Mouse (Mus musculus): Measurements from ENCODE around the gene Ddx4. TPM values are rescaled to one million over a fixed set of nuclear protein-coding genes. Genes with fewer than 3 reads are reported as not detected.
"Not testable (repeated sequence)": the region's sequence is repeated elsewhere in the genome, so short reads cannot be mapped to it uniquely, and the experiment has no call there.

Ddx4 gene
- polyA plus RNA-seq, 1 experiment = 2.5 TPM

DNA sequence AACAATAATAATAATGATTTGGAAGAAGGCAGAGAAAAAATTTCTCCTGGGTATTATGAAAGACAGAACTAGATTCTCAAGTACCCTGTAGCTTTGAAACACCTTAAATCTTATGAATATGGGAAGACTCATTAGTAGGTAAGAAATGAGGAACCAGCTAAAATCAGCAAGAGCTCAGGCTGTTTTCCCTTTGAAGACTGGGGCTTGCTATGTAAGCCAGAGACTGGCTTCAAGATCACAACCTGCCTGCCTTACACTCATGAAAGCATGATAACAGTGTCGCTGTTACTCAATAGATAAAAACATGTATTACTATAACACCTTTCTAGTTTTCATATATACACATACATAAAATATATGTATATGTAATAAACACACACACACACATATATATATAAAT lies 48.4 kb downstream of the Ddx4 start:
- TF ChIP-seq CTCF (IDR thresholded peaks at IDR 0.05; ENCODE audit: extremely low read depth, insufficient read depth, low read length) = no peak
- no peak for TF ChIP-seq POLR2A (IDR thresholded peaks at IDR 0.05; ENCODE audit: extremely low read depth, insufficient read depth, low read length)
- Histone ChIP-seq H3K27ac (ENCODE audit: insufficient read depth, low read length) (no peak overlapping the region), H3K4me1 (ENCODE audit: control insufficient read depth, insufficient read depth, low read length) (no peaks in the 10 kb centered on the region), H3K4me3 (ENCODE audit: insufficient read depth, low read length) (no peak overlapping the region)

DNA sequence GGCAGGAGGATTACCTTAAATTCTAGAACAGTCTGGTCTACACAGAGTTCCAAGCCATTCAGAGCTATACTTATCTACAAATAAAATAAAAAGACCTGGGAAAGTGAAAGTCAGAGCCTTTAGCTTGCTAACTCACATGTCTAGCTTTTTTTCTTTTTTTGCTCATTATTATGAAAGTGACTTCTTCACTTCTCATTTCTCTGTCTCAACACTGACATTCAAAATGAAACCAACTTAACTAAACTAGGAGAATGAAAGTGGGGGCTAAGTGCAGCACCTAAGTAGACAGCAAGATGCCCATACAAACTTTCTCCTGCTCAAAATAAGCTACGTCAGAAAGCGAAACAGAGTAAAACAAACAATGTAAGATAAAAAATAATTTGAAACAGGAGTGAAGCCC lies 49.7 kb downstream of the Ddx4 start:
- no peak overlapping the region for H3K27ac ChIP-seq (ENCODE audit: insufficient read depth, low read length)
- H3K4me3 ChIP-seq (ENCODE audit: insufficient read depth, low read length) = no peak overlapping the region
- TF ChIP-seq POLR2A (IDR thresholded peaks at IDR 0.05; ENCODE audit: extremely low read depth, insufficient read depth, low read length) (no peak), CTCF (IDR thresholded peaks at IDR 0.05; ENCODE audit: extremely low read depth, insufficient read depth, low read length) (no peak)
- no peaks in the 10 kb centered on the region for H3K4me1 ChIP-seq (ENCODE audit: control insufficient read depth, insufficient read depth, low read length)

DNA sequence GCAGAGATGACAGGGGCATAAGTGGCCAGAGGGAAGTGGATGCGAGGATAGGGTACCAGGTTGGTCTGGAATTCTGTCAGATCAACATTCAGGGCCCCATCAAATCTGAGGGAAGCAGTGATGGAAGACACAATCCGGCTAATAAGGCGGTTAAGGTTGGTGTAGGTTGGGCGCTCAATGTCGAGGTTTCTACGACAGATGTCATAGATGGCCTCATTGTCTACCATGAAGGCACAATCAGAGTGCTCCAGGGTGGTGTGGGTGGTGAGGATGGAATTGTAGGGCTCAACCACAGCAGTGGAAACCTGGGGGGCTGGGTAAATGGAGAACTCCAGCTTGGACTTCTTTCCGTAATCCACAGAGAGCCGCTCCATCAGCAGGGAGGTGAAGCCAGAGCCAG lies 58.0 kb downstream of the Ddx4 start, which contains the start of gene Il31ra:
TSS of gene Il31ra (minus strand) at position 101 of the 400 bp plus-strand sequence.
- not testable (repeated sequence) for H3K4me3 ChIP-seq (ENCODE audit: insufficient read depth, low read length); H3K4me1 ChIP-seq (ENCODE audit: control insufficient read depth, insufficient read depth, low read length); H3K27ac ChIP-seq (ENCODE audit: insufficient read depth, low read length)

DNA sequence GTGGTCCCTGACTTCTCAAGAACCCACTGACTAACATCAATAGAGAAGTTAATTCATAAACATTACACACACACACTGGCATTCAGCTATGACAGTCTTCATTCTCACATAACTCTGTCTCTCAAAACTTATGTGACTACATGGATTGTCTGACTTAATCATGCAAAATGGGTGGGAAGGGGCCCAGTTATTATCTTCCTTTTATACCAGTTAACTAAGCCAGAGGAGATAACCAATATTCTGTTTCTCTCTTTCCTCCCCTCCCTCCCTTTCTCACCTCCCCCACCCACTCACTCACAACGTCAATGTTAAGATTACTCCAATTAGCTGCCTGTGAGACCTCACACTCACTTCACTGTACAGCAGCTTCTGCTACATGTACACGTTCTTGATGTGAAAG lies 62.0 kb downstream of the Ddx4 start:
- H3K4me1 ChIP-seq (ENCODE audit: control insufficient read depth, insufficient read depth, low read length) = no peaks in the 10 kb centered on the region
- H3K4me3 ChIP-seq (ENCODE audit: insufficient read depth, low read length) = no peak overlapping the region
- no peak overlapping the region for H3K27ac ChIP-seq (ENCODE audit: insufficient read depth, low read length)
- no peak for TF ChIP-seq POLR2A (IDR thresholded peaks at IDR 0.05; ENCODE audit: extremely low read depth, insufficient read depth, low read length)
- no peak for TF ChIP-seq CTCF (IDR thresholded peaks at IDR 0.05; ENCODE audit: extremely low read depth, insufficient read depth, low read length)

DNA sequence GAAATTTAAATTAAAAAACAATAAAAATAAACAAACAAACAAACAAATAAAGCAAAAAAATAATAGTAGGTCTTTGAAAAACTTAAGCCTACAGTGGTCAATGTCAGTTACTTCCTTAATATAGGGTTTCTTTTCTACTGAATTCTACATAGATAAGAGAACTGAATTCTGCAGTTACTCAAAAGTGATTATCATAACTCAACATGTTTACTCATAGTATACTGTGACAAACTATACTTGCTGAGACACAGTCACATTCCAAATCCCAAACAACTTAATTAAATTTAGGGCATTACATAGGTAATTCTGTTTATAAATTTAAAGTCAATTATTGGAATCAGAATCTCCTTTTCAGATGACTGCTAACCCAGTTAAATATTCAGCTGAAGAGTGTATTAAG lies 62.6 kb downstream of the Ddx4 start:
- Histone ChIP-seq H3K4me3 (ENCODE audit: insufficient read depth, low read length) (no peak overlapping the region), H3K4me1 (ENCODE audit: control insufficient read depth, insufficient read depth, low read length) (no peaks in the 10 kb centered on the region), H3K27ac (ENCODE audit: insufficient read depth, low read length) (no peak overlapping the region)
- TF ChIP-seq POLR2A (IDR thresholded peaks at IDR 0.05; ENCODE audit: extremely low read depth, insufficient read depth, low read length) = no peak

DNA sequence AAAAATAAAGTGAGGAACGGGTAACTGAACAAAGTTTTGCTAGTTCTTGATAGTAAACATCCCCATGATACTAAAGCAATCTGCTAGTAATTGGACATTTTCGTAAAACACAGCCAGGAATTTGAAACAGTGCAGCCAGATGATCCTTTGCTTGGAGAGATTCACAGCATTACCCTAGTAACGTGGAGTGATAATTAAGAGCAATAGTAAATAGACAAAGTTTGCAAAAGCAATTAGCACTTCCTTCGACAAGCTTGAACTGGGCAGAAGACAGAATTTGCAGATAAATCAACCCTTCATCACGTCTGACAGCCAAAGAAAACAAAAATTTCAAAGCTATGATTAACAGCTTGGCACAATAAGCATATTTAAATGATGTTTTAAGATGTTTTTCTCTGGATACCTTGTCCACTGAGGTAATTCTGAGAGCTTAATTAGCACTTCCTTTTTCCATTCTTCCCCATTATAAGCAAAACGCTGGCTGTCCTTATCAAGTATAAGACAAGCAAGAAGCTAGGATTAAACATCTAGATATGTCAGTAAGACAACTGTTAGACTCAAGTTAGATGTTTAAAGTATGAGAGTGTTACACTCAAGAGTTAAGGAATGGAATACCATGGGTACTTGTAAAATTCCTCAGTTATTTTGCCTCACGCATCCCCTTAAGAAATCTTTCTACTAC lies 67.6 kb downstream of the Ddx4 start:
- Histone ChIP-seq H3K4me1 (ENCODE audit: control insufficient read depth, insufficient read depth, low read length) (no peaks in the 10 kb centered on the region), H3K27ac (ENCODE audit: insufficient read depth, low read length) (no peak overlapping the region), H3K4me3 (ENCODE audit: insufficient read depth, low read length) (no peak overlapping the region)
- TF ChIP-seq POLR2A (IDR thresholded peaks at IDR 0.05; ENCODE audit: extremely low read depth, insufficient read depth, low read length) (no peak), CTCF (IDR thresholded peaks at IDR 0.05; ENCODE audit: extremely low read depth, insufficient read depth, low read length) (no peak)

DNA sequence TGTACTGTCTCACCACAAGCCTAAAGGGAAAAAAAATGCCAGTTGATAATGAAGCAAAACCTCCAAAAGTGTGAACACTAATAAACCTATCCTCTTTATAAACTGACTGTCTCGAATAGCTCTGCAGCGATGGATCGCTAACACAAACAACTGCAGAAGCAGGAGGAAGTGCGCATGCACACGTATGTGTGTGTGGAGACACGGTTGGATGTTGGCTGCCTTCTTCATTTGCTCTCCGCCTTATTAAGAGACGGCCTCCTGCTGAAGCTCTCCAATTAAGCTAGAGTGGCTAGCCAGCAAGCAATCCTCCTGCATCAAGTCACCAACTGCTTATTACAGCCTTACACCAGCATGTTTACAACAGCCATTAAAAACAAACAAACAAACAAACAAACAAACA lies 70.0 kb downstream of the Ddx4 start:
- H3K4me3 ChIP-seq (ENCODE audit: insufficient read depth, low read length) = no peak overlapping the region
- TF ChIP-seq POLR2A (IDR thresholded peaks at IDR 0.05; ENCODE audit: extremely low read depth, insufficient read depth, low read length) = no peak
- no peak for TF ChIP-seq CTCF (IDR thresholded peaks at IDR 0.05; ENCODE audit: extremely low read depth, insufficient read depth, low read length)
- H3K4me1 ChIP-seq (ENCODE audit: control insufficient read depth, insufficient read depth, low read length) = no peaks in the 10 kb centered on the region
- no peak overlapping the region for H3K27ac ChIP-seq (ENCODE audit: insufficient read depth, low read length)

DNA sequence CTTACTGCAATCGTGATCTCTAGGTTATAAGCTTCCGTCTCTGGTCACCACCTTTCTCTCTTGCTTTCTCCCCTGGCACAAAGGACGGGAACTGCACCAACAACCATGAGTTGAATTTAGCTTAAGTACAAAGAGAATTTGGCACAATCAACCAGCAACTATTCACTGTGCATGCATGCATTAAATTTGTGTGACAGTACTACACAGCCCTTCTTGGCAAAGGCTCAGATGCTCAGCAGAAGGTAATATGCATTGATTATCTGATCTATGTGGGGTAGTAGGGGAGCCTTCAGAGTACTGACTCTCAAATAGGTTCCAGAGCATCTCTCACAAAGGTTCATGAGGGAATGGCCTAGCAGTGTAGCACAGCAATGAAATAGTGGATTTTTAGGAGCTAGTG lies 70.5 kb downstream of the Ddx4 start:
- Histone ChIP-seq H3K27ac (ENCODE audit: insufficient read depth, low read length) (no peak overlapping the region), H3K4me3 (ENCODE audit: insufficient read depth, low read length) (no peak overlapping the region), H3K4me1 (ENCODE audit: control insufficient read depth, insufficient read depth, low read length) (no peaks in the 10 kb centered on the region)
- TF ChIP-seq POLR2A (IDR thresholded peaks at IDR 0.05; ENCODE audit: extremely low read depth, insufficient read depth, low read length) = no peak

DNA sequence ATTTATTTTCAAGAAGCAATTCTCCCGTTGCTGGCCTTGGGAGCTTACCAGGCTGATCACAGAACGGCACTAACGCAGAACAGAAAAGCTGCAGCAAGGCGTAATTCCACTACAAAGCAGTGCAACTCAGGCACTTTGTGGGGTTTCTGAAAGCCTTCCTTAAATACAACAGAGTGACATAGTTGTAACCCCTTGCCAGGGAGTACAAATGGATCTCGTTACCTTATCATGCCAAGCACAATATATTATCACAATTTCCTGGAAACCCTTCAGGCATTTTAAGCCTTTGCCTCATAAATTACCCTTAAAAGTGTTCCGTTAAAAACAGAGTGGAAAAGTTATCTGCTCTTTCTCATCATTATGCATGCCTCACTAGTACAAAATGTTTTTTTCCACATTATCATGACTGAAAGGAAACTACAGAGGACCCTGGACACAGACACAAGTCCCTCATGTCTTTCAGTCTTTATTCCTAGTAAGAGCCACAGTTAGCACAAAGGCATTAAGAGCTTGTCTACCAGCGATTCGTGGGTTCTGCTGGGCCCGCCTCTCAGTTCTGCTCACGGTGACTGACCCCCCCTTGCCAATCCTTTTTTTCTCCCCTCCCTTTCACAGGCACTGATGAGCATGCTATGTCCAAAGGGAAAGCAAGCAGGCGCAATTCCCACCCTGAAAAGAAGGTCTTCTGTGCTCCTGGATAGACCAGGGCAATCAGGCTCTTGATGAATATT lies 71.5 kb downstream of the Ddx4 start:
- Histone ChIP-seq H3K4me1 (ENCODE audit: control insufficient read depth, insufficient read depth, low read length) (no peaks in the 10 kb centered on the region), H3K27ac (ENCODE audit: insufficient read depth, low read length) (no peak overlapping the region), H3K4me3 (ENCODE audit: insufficient read depth, low read length) (no peak overlapping the region)
- no peak for TF ChIP-seq CTCF (IDR thresholded peaks at IDR 0.05; ENCODE audit: extremely low read depth, insufficient read depth, low read length)
- TF ChIP-seq POLR2A (IDR thresholded peaks at IDR 0.05; ENCODE audit: extremely low read depth, insufficient read depth, low read length) = no peak

DNA sequence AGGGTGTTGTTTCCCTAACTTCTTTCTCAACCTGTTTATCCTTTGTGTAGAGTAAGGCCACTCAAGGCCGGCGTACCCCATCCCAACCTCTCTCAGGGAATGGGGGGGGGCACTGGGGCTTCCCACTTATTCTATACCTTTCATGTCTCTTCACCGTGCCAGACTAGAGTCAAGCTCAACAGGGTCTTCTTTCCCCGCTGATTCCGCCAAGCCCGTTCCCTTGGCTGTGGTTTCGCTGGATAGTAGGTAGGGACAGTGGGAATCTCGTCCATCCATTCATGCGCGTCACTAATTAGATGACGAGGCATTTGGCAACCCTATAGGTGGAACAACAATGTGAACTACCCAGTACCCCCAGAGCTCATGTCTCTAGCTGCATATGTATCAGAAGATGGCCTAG lies 74.2 kb downstream of the Ddx4 start:
- H3K4me3 ChIP-seq (ENCODE audit: insufficient read depth, low read length); H3K27ac ChIP-seq (ENCODE audit: insufficient read depth, low read length); H3K4me1 ChIP-seq (ENCODE audit: control insufficient read depth, insufficient read depth, low read length): not testable (repeated sequence)
